Mouse (Mus musculus): ENCODE measurements at regions not wholly inside any gene's neighbourhood (a gene's known extent, or its start where the extent isn't known, plus 50 kb on each side); places are given as distances from the start of the nearest gene placed in this dataset.

- no peak overlapping the region for H3K9ac ChIP-seq (replicated peaks; ENCODE audit: low read depth)
- DNase-seq (ENCODE audit: low spot score) (no peak), ATAC-seq (no peak; the same call in 1 of the 2 replicates)
- no peaks in the 10 kb centered on the region for H3K27me3 ChIP-seq (replicated peaks; ENCODE audit: insufficient read depth, low read length)
- H3K36me3 ChIP-seq (ENCODE audit: insufficient read depth, low read length) = no peaks in the 10 kb centered on the region
- WGBS = 23% methylated on average over 1 of the region's 1 CpGs
- H3K4me1 ChIP-seq (ENCODE audit: insufficient read depth, low read depth, low read length) = no peaks in the 10 kb centered on the region
- TF ChIP-seq EP300 (IDR thresholded peaks at IDR 0.05) (no peak), CTCF (IDR thresholded peaks at IDR 0.05) (no peak)
- H3K27ac ChIP-seq (ENCODE audit: low read length) = no peak overlapping the region
- no peaks in the 10 kb centered on the region for H3K9me3 ChIP-seq (ENCODE audit: low read length)
- H3K4me3 ChIP-seq (ENCODE audit: low read depth, low read length) = no peak overlapping the region
- H3K4me2 ChIP-seq (replicated peaks; ENCODE audit: low read depth, low read length) = no peak overlapping the region
These were observed 136.6 kb upstream of the Wdr44 start for GRCm38 (mm10) chrX:23556271-23556670.

- H3K9me3 ChIP-seq (ENCODE audit: low read length) = no peaks in the 10 kb centered on the region
- no peak overlapping the region for H3K27ac ChIP-seq (ENCODE audit: low read length)
- WGBS = 16% methylated on average over 3 of the region's 3 CpGs
- H3K27me3 ChIP-seq (replicated peaks; ENCODE audit: insufficient read depth, low read length) = no peaks in the 10 kb centered on the region
- no peak overlapping the region for H3K9ac ChIP-seq (replicated peaks; ENCODE audit: low read depth)
- no peaks in the 10 kb centered on the region for H3K4me1 ChIP-seq (ENCODE audit: insufficient read depth, low read depth, low read length)
- TF ChIP-seq CTCF (IDR thresholded peaks at IDR 0.05) (peak; percentile 70), EP300 (IDR thresholded peaks at IDR 0.05) (no peak)
- ATAC-seq = no peak
- H3K4me2 ChIP-seq (replicated peaks; ENCODE audit: low read depth, low read length) = no peak overlapping the region
- H3K4me3 ChIP-seq (ENCODE audit: low read depth, low read length) = no peak overlapping the region
- DNase-seq (ENCODE audit: low spot score) = peak; percentile 16
- H3K36me3 ChIP-seq (ENCODE audit: insufficient read depth, low read length) = no peaks in the 10 kb centered on the region
These were observed 127.3 kb upstream of the Wdr44 start for GRCm38 (mm10) chrX:23565581-23565980.
